Mouse (Mus musculus): Measurements from ENCODE around the gene Tulp4. TPM values are rescaled to one million over a fixed set of nuclear protein-coding genes. Genes with fewer than 3 reads are reported as not detected.
A peak's percentile ranks its signal among the peaks of the same experiment; 100 is the strongest.

Gene Tulp4
- total RNA-seq (2021): 100 to 1,000 TPM; 111 to 124 TPM
- long read RNA-seq, experiment 1, partial matches to known transcripts: 19 of 34 reads
- long read RNA-seq, experiment 1, other reads (novel, unspliced or antisense): 14 of 34 reads
- long read RNA-seq, experiment 2, partial matches to known transcripts: 17 of 42 reads
- long read RNA-seq, experiment 2, other reads (novel, unspliced or antisense): 22 of 42 reads

GRCm38 (mm10) chr17:6106361-6107014 is at the start of gene Tulp4:
Gene Tulp4, plus strand, starts transcription at chr17:6106437.
- H3K4me3 ChIP-seq: peak within 1 kb of the TSS; percentile 91
- intact Hi-C loops (cut with DNase I): loop anchor here (5.0 kb wide), 2 partner anchors 36 to 56 kb away; no protein-coding TSS in a partner anchor
- TF ChIP-seq CTCF (IDR thresholded peaks at IDR 0.05): 0 out of 2 replicates have a peak, but pooled peaks have one; percentile 6
- H3K27ac ChIP-seq: peak within 1 kb of the TSS; percentile 96
- DNase-seq: peak; percentile 92

- Histone ChIP-seq H3K27ac (peak overlapping the region; percentile 60), H3K4me3 (no peak overlapping the region)
- TF ChIP-seq CTCF (IDR thresholded peaks at IDR 0.05): no peak
- intact Hi-C loops (cut with DNase I): no loop called here
- peak; percentile 54 for DNase-seq
These were observed 43.4 kb upstream of the Tulp4 start for GRCm38 (mm10) chr17:6062793-6063192.

GRCm38 (mm10) chr17:6063532-6063931 is 42.7 kb upstream of the Tulp4 start:
- TF ChIP-seq CTCF (IDR thresholded peaks at IDR 0.05): no peak
- DNase-seq: no peak
- no peak overlapping the region for H3K4me3 ChIP-seq
- H3K27ac ChIP-seq: peak overlapping the region; percentile 60
- intact Hi-C loops (cut with DNase I): no loop called here

- TF ChIP-seq CTCF (IDR thresholded peaks at IDR 0.05): no peak
- intact Hi-C loops (cut with DNase I): no loop called here
- peak; percentile 41 for DNase-seq
- Histone ChIP-seq H3K4me3 (no peak overlapping the region), H3K27ac (no peak overlapping the region)
These were observed 40.2 kb upstream of the Tulp4 start for GRCm38 (mm10) chr17:6066021-6066420.

- H3K4me3 ChIP-seq: no peak overlapping the region
- no peak for DNase-seq
- intact Hi-C loops (cut with DNase I): no loop called here
- TF ChIP-seq CTCF (IDR thresholded peaks at IDR 0.05): no peak
- no peak overlapping the region for H3K27ac ChIP-seq
These were observed 38.6 kb upstream of the Tulp4 start for GRCm38 (mm10) chr17:6067613-6068012.

GRCm38 (mm10) chr17:6069866-6070265 is 36.4 kb upstream of the Tulp4 start:
- Histone ChIP-seq H3K27ac (no peak overlapping the region), H3K4me3 (no peak overlapping the region)
- intact Hi-C loops (cut with DNase I): no loop called here
- no peak for TF ChIP-seq CTCF (IDR thresholded peaks at IDR 0.05)
- DNase-seq: no peak

GRCm38 (mm10) chr17:6073405-6073804 is 32.8 kb upstream of the Tulp4 start:
- no peak for TF ChIP-seq CTCF (IDR thresholded peaks at IDR 0.05)
- no peak overlapping the region for H3K27ac ChIP-seq
- intact Hi-C loops (cut with DNase I): no loop called here
- H3K4me3 ChIP-seq: no peak overlapping the region
- DNase-seq: no peak

GRCm38 (mm10) chr17:6079287-6080122 is 26.7 kb upstream of the Tulp4 start, which contains the start of the genes Serac1 and Gtf2h5:
Gene Serac1, minus strand, starts transcription at chr17:6079741.
Gene Gtf2h5, plus strand, starts transcription at chr17:6079786.
- peak within 1 kb of the TSS; percentile 95 for H3K27ac ChIP-seq
- H3K4me3 ChIP-seq: peak within 1 kb of the TSS; percentile 75
- no peak for TF ChIP-seq CTCF (IDR thresholded peaks at IDR 0.05)
- DNase-seq: peak; percentile 99
- intact Hi-C loops (cut with DNase I): no loop called here

- intact Hi-C loops (cut with DNase I): no loop called here
- H3K4me3 ChIP-seq: no peak overlapping the region
- DNase-seq: no peak
- no peak overlapping the region for H3K27ac ChIP-seq
- TF ChIP-seq CTCF (IDR thresholded peaks at IDR 0.05): no peak
These were observed 22.8 kb upstream of the Tulp4 start for GRCm38 (mm10) chr17:6083323-6083890.

- TF ChIP-seq CTCF (IDR thresholded peaks at IDR 0.05): no peak
- Histone ChIP-seq H3K4me3 (no peak overlapping the region), H3K27ac (no peak overlapping the region)
- no peak for DNase-seq
- intact Hi-C loops (cut with DNase I): no loop called here
These were observed 14.6 kb upstream of the Tulp4 start for GRCm38 (mm10) chr17:6091604-6092003.

- TF ChIP-seq CTCF (IDR thresholded peaks at IDR 0.05): peak; percentile 46
- intact Hi-C loops (cut with DNase I): no loop called here
- Histone ChIP-seq H3K4me3 (no peak overlapping the region), H3K27ac (no peak overlapping the region)
- no peak for DNase-seq
These were observed 10.7 kb upstream of the Tulp4 start for GRCm38 (mm10) chr17:6095579-6095978.

GRCm38 (mm10) chr17:6097884-6098283 is 8.4 kb upstream of the Tulp4 start:
- peak; percentile 51 for DNase-seq
- H3K27ac ChIP-seq: no peak overlapping the region
- TF ChIP-seq CTCF (IDR thresholded peaks at IDR 0.05): peak; percentile 96
- intact Hi-C loops (cut with DNase I): no loop called here
- no peak overlapping the region for H3K4me3 ChIP-seq

Data from gastrocnemius, adult 2 months (tissue).